Mouse (Mus musculus) MEL (cell line): ENCODE data around the gene Castor1.

Experiments used
- CHD2 ChIP-seq: IDR thresholded peaks from 2 replicates; pipeline ENCODE4 v1.6.1; 2011; ENCODE audit warnings: low read length, improper control_type of control experiment
- CTCF ChIP-seq, 3 experiments: IDR thresholded peaks in 2 of 3; conservative IDR thresholded peaks in 1 of 3; 2 replicates each; pipeline ENCODE4 v1.5.1; 2011 to 2012; ENCODE audit warnings: low read length in 3 of 3, low read depth in 2 of 3, mild to moderate bottlenecking in 2 of 3, improper control_type of control experiment in 1 of 3, inconsistent platforms in 1 of 3, mixed read lengths in 1 of 3, moderate library complexity in 1 of 3; ENCODE audit not compliant: control insufficient read depth in 1 of 3, insufficient read depth in 1 of 3, poor library complexity in 1 of 3, severe bottlenecking in 1 of 3
- EP300 ChIP-seq, 2 experiments: IDR thresholded peaks; 2 replicates each; pipeline ENCODE4 v1.6.1; 2011; ENCODE audit warnings: improper control_type of control experiment in 2 of 2, low read length in 2 of 2, low read depth in 1 of 2, mild to moderate bottlenecking in 1 of 2
- POLR2A ChIP-seq, 2 experiments: IDR thresholded peaks; 2 replicates each; pipeline ENCODE4 v1.6.1; 2011 to 2012; ENCODE audit warnings: low read length in 2 of 2, mild to moderate bottlenecking in 2 of 2, control low read depth in 1 of 2, improper control_type of control experiment in 1 of 2, low read depth in 1 of 2, moderate library complexity in 1 of 2; ENCODE audit not compliant: control insufficient read depth in 1 of 2, insufficient read depth in 1 of 2, poor library complexity in 1 of 2
- ZC3H11A ChIP-seq: IDR thresholded peaks from 2 replicates; pipeline ENCODE4 v1.6.1; 2012; ENCODE audit warnings: low read depth, mild to moderate bottlenecking, inconsistent platforms, low read length, improper control_type of control experiment

- TF ChIP-seq CTCF (IDR thresholded peaks at IDR 0.05 in 2 of 3, conservative IDR thresholded peaks at IDR 0.05 in 1 of 3; ENCODE audit: control insufficient read depth in 1 of 3, insufficient read depth in 1 of 3, low read depth in 2 of 3, low read length in 3 of 3, poor library complexity in 1 of 3, severe bottlenecking in 1 of 3) (peak; percentile 82 to 99 (median 91)), ZC3H11A (peak; percentile 95), POLR2A (IDR thresholded peaks at IDR 0.05; ENCODE audit: control insufficient read depth in 1 of 2, insufficient read depth in 1 of 2, low read depth in 1 of 2, low read length in 2 of 2, poor library complexity in 1 of 2) (no peak), EP300 (IDR thresholded peaks at IDR 0.05; ENCODE audit: low read depth in 1 of 2, low read length in 2 of 2) (peak in 1 of 2 experiments; percentile 34; a peak in 2 of 4 replicates), CHD2 (no peak)
Measured at GRCm38 (mm10) chr11:4258657-4259082, 40.6 kb downstream of the Castor1 start.
